Mouse (Mus musculus) MEL (cell line): ENCODE data around the gene Tmem170.

Experiments used
- CTCF ChIP-seq, 3 experiments: IDR thresholded peaks in 2 of 3; conservative IDR thresholded peaks in 1 of 3; 2 replicates each; pipeline ENCODE4 v1.5.1; 2011 to 2012; ENCODE audit warnings: low read length in 3 of 3, low read depth in 2 of 3, mild to moderate bottlenecking in 2 of 3, improper control_type of control experiment in 1 of 3, inconsistent platforms in 1 of 3, mixed read lengths in 1 of 3, moderate library complexity in 1 of 3; ENCODE audit not compliant: control insufficient read depth in 1 of 3, insufficient read depth in 1 of 3, poor library complexity in 1 of 3, severe bottlenecking in 1 of 3
- NELFE ChIP-seq: IDR thresholded peaks from 2 replicates; pipeline ENCODE4 v1.6.1; 2011; ENCODE audit warnings: low read depth, low read length, improper control_type of control experiment
- USF1 ChIP-seq: IDR thresholded peaks from 2 replicates; pipeline ENCODE4 v1.6.1; 2014; ENCODE audit warnings: low read depth, mild to moderate bottlenecking, inconsistent platforms, low read length, improper control_type of control experiment, moderate library complexity

DNA sequence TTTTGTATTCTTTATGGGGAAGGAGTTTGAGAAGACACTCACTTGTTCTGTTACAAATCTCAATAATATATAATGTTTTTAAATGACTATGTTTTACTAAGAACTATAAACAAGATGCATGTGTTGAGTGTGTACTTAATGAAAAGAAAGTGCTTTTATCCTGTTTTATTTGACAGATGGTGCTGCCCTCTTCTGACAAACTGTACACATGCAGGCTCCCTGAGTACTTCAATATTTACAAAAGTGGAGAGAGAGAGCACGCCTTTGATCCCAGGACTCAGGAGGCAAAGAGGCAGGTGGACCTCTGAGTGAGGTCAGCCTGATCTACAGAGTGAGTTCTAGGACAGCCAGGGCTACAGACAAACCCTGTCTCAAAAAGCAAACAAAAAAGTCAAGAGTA is 41.0 kb downstream of the Tmem170 start:
- TF ChIP-seq USF1 (no peak), NELFE (no peak), CTCF (IDR thresholded peaks at IDR 0.05 in 2 of 3, conservative IDR thresholded peaks at IDR 0.05 in 1 of 3; ENCODE audit: control insufficient read depth in 1 of 3, insufficient read depth in 1 of 3, low read depth in 2 of 3, low read length in 3 of 3, poor library complexity in 1 of 3, severe bottlenecking in 1 of 3) (peak; percentile 4 to 57 (median 31); a peak in 4 of 6 replicates)
